Mouse (Mus musculus) MEL-GATA-1-ER (cell line): Measurements from ENCODE around the gene Gkn2.
A peak's percentile ranks its signal among the peaks of the same experiment; 100 is the strongest.

Experiments used
- DNase-seq: peaks from one replicate; pipeline ENCODE4 v3.0.0-alpha.2; 2012; ENCODE audit warnings: low read depth; ENCODE audit errors: extremely low read depth

Gene Gkn2

DNA sequence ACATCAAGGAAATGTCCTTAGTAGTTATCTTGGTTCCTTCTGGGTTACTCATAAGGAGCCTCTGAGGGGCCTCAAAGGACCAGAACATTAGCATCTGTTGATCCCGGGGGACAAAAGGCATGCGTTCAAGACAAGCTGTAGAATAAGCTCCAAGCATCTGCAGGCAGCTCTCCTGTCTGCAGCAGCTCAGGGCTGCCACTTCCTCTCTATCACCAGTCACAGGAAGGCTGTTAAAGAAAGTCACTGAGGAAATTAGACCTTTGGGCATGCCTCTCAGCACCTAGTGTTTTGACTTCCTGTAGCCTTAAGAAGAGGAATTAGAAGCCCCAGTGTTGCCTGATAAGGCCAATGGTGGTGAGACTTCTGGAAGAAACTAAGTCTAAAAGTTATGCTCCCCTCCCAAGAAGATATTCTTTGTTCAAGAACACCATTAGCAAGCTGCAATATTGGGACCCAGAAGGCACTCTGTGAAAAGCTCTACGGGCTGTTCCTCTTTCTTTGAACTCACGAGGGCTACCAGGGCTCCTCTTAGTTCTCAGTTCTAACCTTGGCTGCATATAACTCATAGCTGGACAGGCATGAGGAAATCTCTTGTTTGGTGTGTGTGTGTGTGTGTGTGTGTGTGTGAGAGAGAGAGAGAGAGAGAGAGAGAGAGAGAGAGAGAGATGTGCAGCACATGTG is 26.9 kb downstream of the Gkn2 start:
- DNase-seq: peak; percentile 89

GRCm38 (mm10) chr6:87401456-87401855 is 28.3 kb downstream of the Gkn2 start:
- DNase-seq: no peak

DNA sequence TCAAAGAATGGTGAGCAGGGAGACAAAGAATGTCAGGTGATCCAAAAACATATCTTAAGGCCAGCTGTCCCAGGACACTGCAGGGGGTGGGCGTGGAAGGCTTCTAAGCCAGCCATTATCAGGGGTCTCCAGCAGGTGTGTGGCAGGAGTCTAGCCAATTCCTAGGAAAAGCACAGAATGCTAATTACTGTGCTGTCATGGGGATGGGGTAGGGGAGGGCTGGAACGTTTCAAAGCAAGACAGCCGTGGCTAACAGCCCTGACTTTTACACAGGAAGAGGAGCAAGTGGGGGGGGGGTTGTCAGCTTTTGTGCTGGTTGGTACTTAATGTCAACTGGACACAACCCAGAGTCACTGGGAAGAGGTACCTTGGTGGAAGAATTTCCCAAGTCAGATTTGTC is 38.9 kb downstream of the Gkn2 start:
- DNase-seq: no peak

- no peak for DNase-seq
These were observed 49.1 kb downstream of the Gkn2 start for GRCm38 (mm10) chr6:87422304-87422703.

- DNase-seq: peak; percentile 75
These were observed 51.1 kb downstream of the Gkn2 start for GRCm38 (mm10) chr6:87424037-87424816.

- no peak for DNase-seq
These were observed 53.8 kb downstream of the Gkn2 start for GRCm38 (mm10) chr6:87426954-87427353.

DNA sequence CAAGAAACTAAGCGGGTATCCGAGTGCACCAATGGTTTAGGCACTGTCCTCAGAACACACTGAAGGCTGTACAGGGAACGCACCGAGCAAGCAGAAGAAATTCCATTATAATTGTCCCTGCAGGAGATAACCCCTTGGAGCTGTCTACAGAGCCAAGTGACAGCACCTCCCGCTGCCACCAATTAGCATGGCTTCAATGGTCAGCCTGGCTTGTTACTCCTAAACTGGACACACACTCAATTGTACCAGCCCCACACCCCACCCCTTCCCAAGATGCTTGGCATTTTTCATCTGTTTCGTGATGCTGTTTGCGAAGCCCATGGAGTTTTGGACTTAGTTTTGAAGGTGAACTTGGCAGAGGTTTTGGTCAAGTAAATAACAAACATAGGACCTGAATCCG is 54.5 kb downstream of the Gkn2 start:
- no peak for DNase-seq

GRCm38 (mm10) chr6:87428487-87429044 is 55.4 kb downstream of the Gkn2 start, which contains the start of gene Bmp10:
Gene Bmp10, plus strand, starts transcription at chr6:87428994.
- DNase-seq: no peak
